Mouse (Mus musculus) urinary bladder, adult 18-20 months (tissue): ENCODE measurements around the gene Ctnnbip1.
A peak's percentile ranks its signal among the peaks of the same experiment; 100 is the strongest.

Experiments
- DNase-seq, 2 experiments: peaks; one replicate each; pipeline ENCODE4 v3.0.0; 2022; ENCODE audit warnings: low spot score in 2 of 2, mixed read lengths in 2 of 2

The Ctnnbip1 gene

GRCm38 (mm10) chr4:149521258-149521657, 3.2 kb downstream of the Ctnnbip1 start:
- no peak for DNase-seq

DNA sequence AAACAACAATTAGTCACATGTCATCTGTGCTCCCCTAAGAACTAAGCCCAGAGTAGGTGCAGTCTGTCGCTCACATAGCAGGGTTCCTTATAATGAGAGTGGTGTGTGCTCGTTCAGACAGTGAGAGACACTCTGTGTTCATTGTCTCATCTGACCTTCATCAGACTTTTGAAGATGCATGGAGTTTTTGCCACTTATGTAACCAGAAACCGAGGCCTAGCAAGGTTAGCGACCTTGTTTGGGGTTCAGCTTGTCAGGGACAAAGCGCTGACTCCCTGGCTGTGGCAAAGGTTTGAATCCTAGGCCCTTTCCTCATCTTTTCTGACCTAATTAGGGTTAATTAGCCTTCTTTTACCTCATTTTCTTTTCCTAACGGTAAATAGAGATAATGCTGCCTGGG, 5.9 kb downstream of the Ctnnbip1 start:
- DNase-seq = no peak

DNA sequence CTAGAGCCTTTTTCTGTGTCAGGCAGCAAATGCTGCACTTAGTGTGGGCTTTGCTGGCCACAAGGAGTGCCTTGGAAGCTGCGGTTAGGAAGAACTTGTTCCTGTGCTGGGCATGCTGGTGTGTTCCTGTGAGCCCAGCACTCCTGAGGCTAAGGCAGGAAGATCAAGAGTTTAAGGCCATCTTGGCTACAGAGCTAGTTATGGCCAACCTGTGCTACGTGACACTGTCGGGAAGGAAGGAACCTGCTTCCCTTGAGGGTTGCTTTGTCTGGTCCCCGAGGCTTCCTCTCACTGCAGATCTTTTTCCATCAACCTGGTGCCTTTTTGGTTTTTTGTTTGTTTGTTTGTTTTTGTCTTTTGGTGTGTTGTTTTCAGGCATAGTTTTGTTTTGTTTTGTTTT, 7.1 kb downstream of the Ctnnbip1 start:
- no peak for DNase-seq

DNA sequence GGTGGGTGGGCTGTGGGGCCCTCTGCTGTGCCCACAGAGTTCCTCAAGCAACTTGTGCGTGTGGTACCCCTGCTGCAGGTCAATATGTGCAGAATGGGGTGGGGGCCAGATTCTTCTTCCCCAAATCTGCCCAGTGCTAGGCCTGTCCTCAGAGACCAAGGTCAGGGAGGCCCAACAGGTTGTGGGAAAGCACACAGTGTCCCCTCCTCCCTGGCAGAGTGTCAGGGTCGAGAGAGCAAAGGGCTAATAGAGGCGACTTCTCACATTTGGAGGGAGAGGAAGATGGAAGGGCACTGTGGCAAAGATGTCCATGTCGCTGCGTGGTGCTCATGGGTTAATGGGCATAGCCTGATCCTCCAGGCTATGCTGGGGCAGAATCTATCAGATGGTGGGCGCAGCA, 7.8 kb downstream of the Ctnnbip1 start:
- DNase-seq = no peak

GRCm38 (mm10) chr4:149526330-149526729, 8.3 kb downstream of the Ctnnbip1 start:
- DNase-seq = no peak

DNA sequence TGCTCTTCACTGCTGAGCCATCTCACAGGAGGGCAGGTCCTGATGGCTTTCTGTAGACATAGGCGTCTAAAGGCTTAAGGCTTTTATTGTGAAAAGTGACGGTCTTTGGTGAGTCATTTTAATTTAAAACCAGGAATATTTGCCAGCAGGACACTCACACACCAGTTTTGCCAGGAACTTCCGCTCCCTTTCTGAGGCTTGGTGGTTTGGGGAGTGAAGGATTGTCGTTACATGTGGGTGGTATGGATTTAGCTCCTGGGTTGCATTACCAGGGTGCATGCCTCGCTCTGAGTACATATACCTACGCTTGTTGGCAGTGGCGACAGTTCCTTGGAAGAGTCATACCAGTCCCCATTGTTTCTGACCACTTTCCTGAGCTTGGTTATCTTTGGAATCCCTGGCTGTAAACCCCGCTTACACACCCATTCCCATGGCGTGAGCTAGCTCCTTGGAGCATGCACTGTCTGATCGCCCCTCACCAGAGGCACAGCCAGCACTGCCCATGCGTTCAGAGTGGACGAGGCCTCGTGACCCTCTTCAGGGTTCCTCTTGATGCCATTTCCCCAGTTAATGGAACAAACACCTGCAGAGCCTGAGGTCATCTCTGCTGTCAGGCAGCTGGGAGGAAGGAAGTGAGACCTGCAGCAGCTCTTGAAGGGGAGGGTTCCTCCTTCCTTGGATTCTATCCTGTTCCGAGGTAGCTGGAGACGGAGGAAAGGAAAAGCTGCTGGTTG, 9.8 kb downstream of the Ctnnbip1 start:
- DNase-seq = no peak

- no peak for DNase-seq
Measured at GRCm38 (mm10) chr4:149529691-149530090, 11.7 kb downstream of the Ctnnbip1 start.

GRCm38 (mm10) chr4:149539441-149539840, 21.4 kb downstream of the Ctnnbip1 start:
- peak; percentile 44 to 66 for DNase-seq

GRCm38 (mm10) chr4:149541935-149542334, 23.9 kb downstream of the Ctnnbip1 start:
- DNase-seq = no peak

DNA sequence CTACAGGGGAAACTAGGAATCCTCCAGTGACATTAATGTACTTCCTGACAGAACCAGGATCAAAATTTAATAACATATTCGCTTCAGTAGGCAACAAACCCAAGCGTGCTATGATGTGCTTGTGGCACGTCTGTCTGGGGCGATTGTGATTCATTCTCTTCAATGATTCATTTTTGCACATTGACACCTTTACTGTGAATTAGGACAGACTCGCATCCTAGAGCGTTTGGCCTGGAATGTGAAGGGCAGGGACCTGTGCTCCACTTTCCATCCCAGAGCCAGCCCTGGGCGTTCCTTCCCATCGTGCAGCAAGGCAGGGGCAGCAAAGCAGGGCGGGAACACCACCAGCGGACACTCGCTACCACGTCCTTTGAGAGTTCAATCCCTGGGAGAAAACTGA, 24.4 kb downstream of the Ctnnbip1 start:
- no peak for DNase-seq

DNA sequence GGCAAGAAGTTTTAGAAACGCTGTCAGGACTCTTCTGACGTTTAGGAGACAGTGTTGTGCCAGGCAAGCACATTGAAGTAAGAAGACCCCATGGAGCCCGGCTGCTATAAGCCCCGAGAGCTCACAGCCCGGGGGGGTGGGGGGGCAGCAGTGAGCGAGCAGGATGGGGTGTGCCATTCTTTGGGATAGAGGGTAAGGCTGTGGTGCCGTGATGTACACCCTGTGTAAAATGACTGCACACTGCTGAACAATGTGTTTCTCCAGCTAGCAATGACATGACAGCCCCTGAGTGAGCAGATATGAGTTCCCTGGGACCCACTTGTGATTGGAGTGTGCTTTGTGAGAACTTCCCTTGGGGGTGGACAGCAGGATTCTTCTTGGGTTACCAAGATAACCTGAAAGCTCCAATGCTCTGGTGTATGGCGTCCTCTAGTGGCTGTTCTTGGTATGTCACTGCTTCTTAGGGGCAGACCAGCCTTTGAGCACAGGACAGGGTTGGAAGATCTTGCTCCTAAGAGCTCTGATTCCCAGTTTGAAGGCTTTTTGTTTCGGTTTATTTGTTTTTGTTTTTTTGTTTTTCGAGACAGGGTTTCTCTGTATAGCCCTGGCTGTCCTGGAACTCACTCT, 25.0 kb downstream of the Ctnnbip1 start:
- DNase-seq = peak; percentile 62 to 64

- no peak for DNase-seq
Measured at GRCm38 (mm10) chr4:149544892-149545291, 26.9 kb downstream of the Ctnnbip1 start.

GRCm38 (mm10) chr4:149546797-149547444, 28.9 kb downstream of the Ctnnbip1 start:
- no peak for DNase-seq

- DNase-seq = peak; percentile 22 to 34
Measured at GRCm38 (mm10) chr4:149547523-149547922, 29.5 kb downstream of the Ctnnbip1 start.

DNA sequence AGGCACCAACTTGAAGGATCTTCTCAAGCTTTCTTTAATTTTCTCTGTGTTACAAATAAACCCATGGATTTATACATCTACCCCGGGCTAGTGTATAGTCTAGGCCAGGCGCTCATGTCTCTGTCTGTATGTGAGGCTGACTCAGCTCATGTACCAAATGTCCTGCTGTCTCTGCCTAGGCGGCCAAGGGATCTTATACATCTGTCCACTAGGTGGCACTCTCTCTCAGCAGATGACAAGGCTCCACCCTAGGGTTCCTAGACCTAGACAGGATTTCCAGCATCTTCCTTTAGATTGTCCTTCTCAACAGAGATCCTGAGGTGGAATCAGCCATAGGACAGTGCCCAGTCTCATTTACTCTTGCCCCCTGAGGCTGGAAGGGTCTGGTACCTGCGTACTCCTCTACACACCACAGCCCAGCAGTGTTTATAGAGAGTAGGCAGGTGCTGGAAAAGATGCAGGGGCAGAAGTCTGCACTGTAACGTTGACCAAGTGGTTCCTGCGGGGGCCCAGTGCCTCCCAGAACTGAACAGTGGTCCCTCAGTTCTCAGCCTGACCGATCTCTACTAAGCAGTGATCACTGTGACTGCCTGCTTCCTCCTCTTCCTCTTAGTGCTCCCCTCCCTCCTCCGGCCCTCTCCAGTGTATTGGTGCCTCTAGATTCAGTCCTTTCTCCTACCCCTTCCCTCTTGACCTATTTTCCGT, 31.3 kb downstream of the Ctnnbip1 start:
- peak; percentile 52 to 73 for DNase-seq

DNA sequence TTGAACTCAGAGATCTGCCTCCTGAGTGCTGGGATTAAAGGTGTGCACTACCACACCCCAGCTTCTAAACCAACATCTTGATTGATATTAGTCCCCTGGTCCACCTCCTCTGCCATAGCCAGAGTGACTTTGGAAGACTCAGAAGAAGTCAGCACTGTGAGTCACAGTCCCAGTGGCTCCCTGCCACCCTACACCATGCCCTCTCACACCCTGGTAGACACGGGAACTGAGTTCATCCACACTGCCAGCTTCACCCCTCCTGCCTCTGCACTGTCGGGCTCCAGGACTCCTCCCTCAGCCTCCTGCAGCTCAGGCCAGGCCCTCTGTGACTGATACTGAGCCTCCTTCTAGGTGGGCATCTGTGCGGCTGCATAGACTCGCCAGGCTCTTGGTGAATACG, 32.8 kb downstream of the Ctnnbip1 start:
- no peak for DNase-seq

- no peak for DNase-seq
Measured at GRCm38 (mm10) chr4:149551696-149552095, 33.7 kb downstream of the Ctnnbip1 start.

GRCm38 (mm10) chr4:149553834-149554233, 35.8 kb downstream of the Ctnnbip1 start:
- DNase-seq = no peak

DNA sequence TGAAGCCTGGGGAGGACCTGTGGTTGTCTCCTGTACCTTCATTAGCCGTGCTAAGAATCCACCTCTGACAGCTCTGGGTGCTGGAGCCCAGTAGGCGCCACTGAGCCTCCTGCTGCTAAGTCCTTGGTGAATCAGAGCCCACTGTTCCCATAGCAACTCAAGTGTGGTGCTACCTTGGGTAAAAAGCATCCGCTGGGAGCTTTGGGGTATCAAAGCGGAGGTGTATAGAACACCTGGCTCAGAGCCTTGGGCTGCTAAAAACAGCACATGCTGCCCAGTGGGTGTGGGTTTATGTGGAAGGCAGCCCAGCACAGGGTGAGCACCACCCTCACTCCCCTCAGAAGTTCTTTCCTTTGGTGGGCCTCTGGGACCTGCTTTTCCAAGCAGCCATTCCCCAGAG, 38.1 kb downstream of the Ctnnbip1 start:
- DNase-seq = no peak

DNA sequence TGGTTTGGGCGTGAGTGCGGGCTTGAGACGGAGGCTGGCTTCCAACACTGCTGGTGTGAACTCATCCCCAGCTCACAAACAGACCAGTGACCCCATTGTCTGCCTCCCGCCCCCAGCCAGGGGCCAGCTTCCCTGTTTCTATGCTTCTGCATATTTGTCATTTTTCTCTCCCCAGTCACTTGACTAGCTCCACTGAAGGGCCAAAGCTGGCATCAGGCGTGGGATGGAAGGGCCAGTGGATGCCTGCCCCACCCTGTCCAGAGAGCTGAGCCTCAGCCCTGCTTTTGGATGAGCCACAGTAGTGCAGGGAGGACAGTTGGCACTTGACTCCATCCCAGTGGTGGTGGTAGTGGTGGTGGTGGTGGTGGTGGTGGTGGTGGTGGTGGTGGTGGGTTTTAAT, 39.9 kb downstream of the Ctnnbip1 start:
- no peak for DNase-seq

GRCm38 (mm10) chr4:149558389-149558788, 40.4 kb downstream of the Ctnnbip1 start:
- DNase-seq = no peak

GRCm38 (mm10) chr4:149561392-149561791, 43.4 kb downstream of the Ctnnbip1 start:
- DNase-seq = no peak
